Mouse (Mus musculus): ENCODE measurements at regions not wholly inside any gene's neighbourhood (a gene's known extent, or its start where the extent isn't known, plus 50 kb on each side); places are given as distances from the start of the nearest gene placed in this dataset.

- Histone ChIP-seq H3K4me3 (replicated peaks; ENCODE audit: extremely low read depth, low read depth, low read length) (no peak overlapping the region), H3K4me1 (ENCODE audit: control insufficient read depth, insufficient read depth, low read length) (no peaks in the 10 kb centered on the region)
- DNase-seq = no peak
- TF ChIP-seq POLR2A (IDR thresholded peaks at IDR 0.05; ENCODE audit: borderline replicate concordance, extremely low read depth, low read depth, low read length) (no peak), CTCF (IDR thresholded peaks at IDR 0.05; ENCODE audit: insufficient read depth, low read length) (no peak)
- 94% methylated on average over 3 of the region's 3 CpGs for WGBS
These were observed 128.6 kb upstream of the Mmadhc start for GRCm38 (mm10) chr2:50425151-50425550.

GRCm38 (mm10) chr2:50419648-50420047 lies 123.0 kb upstream of the Mmadhc start:
- no peak overlapping the region for H3K4me3 ChIP-seq (replicated peaks; ENCODE audit: extremely low read depth, low read depth, low read length)
- no peaks in the 10 kb centered on the region; the same call in 1 of the 2 replicates for H3K4me1 ChIP-seq (ENCODE audit: control insufficient read depth, insufficient read depth, low read length)
- DNase-seq = no peak
- 58% methylated on average over 3 of the region's 3 CpGs for WGBS
- TF ChIP-seq CTCF (IDR thresholded peaks at IDR 0.05; ENCODE audit: insufficient read depth, low read length) = no peak
- no peak for TF ChIP-seq POLR2A (IDR thresholded peaks at IDR 0.05; ENCODE audit: borderline replicate concordance, extremely low read depth, low read depth, low read length)

- Histone ChIP-seq H3K4me1 (ENCODE audit: control insufficient read depth, insufficient read depth, low read length) (no peaks in the 10 kb centered on the region; the same call in 1 of the 2 replicates), H3K4me3 (replicated peaks; ENCODE audit: extremely low read depth, low read depth, low read length) (no peak overlapping the region)
- no peak for DNase-seq
- TF ChIP-seq POLR2A (IDR thresholded peaks at IDR 0.05; ENCODE audit: borderline replicate concordance, extremely low read depth, low read depth, low read length) (no peak), CTCF (IDR thresholded peaks at IDR 0.05; ENCODE audit: insufficient read depth, low read length) (no peak)
- 68% methylated on average over 5 of the region's 5 CpGs for WGBS
These were observed 121.0 kb upstream of the Mmadhc start for GRCm38 (mm10) chr2:50417643-50418042.

- no peak for TF ChIP-seq CTCF (IDR thresholded peaks at IDR 0.05; ENCODE audit: insufficient read depth, low read length)
- no peak for TF ChIP-seq POLR2A (IDR thresholded peaks at IDR 0.05; ENCODE audit: borderline replicate concordance, extremely low read depth, low read depth, low read length)
- Histone ChIP-seq H3K4me3 (replicated peaks; ENCODE audit: extremely low read depth, low read depth, low read length) (no peak overlapping the region), H3K4me1 (ENCODE audit: control insufficient read depth, insufficient read depth, low read length) (no peaks in the 10 kb centered on the region; the same call in 1 of the 2 replicates)
- WGBS = 86% methylated on average over 5 of the region's 5 CpGs
- no peak for DNase-seq
These were observed 120.5 kb upstream of the Mmadhc start for GRCm38 (mm10) chr2:50417135-50417534.

DNA sequence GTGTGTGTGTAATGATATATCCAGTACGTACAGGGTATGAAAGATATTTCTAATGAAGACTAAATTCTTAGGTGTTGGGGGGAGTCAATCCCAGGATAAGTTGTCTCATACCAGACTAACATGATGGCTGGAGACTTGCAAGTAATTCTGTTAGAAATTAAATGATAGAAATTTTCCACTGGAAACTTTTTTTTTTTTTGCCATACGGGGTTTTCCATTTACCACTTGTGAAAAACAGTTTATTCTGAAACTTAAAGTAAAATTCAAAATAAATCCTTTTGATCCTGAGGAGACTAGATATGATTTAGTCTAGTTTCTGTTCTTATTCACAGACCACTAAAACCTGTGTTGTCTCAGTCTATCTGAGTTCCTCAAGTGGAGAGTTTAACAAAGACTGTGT lies 119.5 kb upstream of the Mmadhc start:
- TF ChIP-seq POLR2A (IDR thresholded peaks at IDR 0.05; ENCODE audit: borderline replicate concordance, extremely low read depth, low read depth, low read length) (no peak), CTCF (IDR thresholded peaks at IDR 0.05; ENCODE audit: insufficient read depth, low read length) (no peak)
- 78% methylated on average over 2 of the region's 2 CpGs for WGBS

GRCm38 (mm10) chr2:50405932-50406331 lies 109.3 kb upstream of the Mmadhc start:
- Histone ChIP-seq H3K4me3 (replicated peaks; ENCODE audit: extremely low read depth, low read depth, low read length) (no peak overlapping the region), H3K4me1 (ENCODE audit: control insufficient read depth, insufficient read depth, low read length) (no peaks in the 10 kb centered on the region)
- DNase-seq = no peak
- no peak for TF ChIP-seq CTCF (IDR thresholded peaks at IDR 0.05; ENCODE audit: insufficient read depth, low read length)
- TF ChIP-seq POLR2A (IDR thresholded peaks at IDR 0.05; ENCODE audit: borderline replicate concordance, extremely low read depth, low read depth, low read length) = no peak
- WGBS = 81% methylated on average over 4 of the region's 4 CpGs

More for the DNA sequence above, 119.5 kb upstream of the Mmadhc start:
- Histone ChIP-seq H3K4me3 (replicated peaks; ENCODE audit: extremely low read depth, low read depth, low read length) (no peak overlapping the region), H3K4me1 (ENCODE audit: control insufficient read depth, insufficient read depth, low read length) (no peaks in the 10 kb centered on the region; the same call in 1 of the 2 replicates)
- no peak for DNase-seq

DNA sequence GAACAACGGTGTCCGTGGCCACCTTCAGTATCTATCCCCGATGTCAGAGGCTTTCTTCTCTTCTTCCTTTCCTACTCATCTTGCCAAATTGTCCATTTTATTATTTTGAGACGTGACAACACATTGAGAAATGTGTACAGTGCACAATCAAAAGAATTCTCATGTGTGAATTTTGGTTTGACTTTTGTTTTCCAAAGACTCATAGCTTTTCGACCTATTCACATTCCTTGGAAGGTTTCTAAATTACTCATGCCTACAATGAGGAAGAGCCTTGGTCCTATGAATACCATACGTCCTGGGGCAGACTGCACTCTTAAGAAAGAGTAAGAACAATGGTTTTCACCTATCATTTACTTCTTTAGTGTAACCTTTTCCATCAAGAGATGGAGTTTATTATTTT lies 106.5 kb upstream of the Mmadhc start:
- TF ChIP-seq CTCF (IDR thresholded peaks at IDR 0.05; ENCODE audit: insufficient read depth, low read length) = no peak
- no peak for TF ChIP-seq POLR2A (IDR thresholded peaks at IDR 0.05; ENCODE audit: borderline replicate concordance, extremely low read depth, low read depth, low read length)
- DNase-seq = no peak
- Histone ChIP-seq H3K4me3 (replicated peaks; ENCODE audit: extremely low read depth, low read depth, low read length) (no peak overlapping the region), H3K4me1 (ENCODE audit: control insufficient read depth, insufficient read depth, low read length) (no peaks in the 10 kb centered on the region)
- WGBS = 74% methylated on average over 6 of the region's 6 CpGs

- WGBS = 66% methylated on average over 5 of the region's 5 CpGs
- no peak for DNase-seq
- TF ChIP-seq POLR2A (IDR thresholded peaks at IDR 0.05; ENCODE audit: borderline replicate concordance, extremely low read depth, low read depth, low read length) (no peak), CTCF (IDR thresholded peaks at IDR 0.05; ENCODE audit: insufficient read depth, low read length) (no peak)
- Histone ChIP-seq H3K4me1 (ENCODE audit: control insufficient read depth, insufficient read depth, low read length) (no peaks in the 10 kb centered on the region), H3K4me3 (replicated peaks; ENCODE audit: extremely low read depth, low read depth, low read length) (no peak overlapping the region)
These were observed 102.0 kb upstream of the Mmadhc start for GRCm38 (mm10) chr2:50398576-50398975.

DNA sequence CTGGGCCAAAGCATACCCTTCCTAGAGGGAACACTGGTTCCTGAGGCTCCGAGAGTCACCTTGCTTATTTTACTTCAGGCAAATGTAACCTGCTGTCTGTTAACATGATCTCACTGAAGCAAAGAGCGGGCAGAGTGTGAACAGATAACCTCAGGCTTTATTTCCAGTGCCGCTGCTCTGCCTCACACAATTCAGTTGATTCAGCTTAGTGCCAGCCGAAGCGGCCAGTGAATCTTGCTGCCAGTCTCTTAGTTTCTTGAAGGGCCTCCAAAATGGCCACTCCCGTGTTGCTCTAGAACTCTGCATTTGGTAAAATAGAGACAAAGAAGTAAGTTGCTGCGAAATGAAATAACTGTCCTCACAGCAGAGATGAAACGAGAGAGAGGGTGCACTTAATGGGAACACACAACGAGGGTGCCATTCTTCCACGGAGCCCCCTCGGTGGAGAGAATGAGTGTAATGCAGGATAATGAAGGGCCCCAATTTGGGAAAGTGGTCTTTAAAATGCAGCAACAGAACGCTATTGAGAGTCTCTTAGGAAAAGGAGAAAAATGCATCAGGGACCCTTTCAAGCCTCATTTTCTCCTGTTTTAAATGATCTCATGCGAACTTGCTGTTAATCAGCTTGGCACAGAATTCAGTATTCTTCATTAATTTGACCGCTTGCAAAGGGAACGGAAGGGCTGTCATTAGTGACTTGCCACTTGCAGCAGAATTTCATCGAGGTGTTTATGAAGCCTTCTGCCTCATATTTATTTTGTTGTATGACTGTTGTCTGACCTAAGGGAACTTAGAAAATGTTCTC lies 81.2 kb upstream of the Mmadhc start:
- Histone ChIP-seq H3K4me1 (ENCODE audit: control insufficient read depth, insufficient read depth, low read length) (peaks cover 2% of the 10 kb centered on the region), H3K4me3 (replicated peaks; ENCODE audit: extremely low read depth, low read depth, low read length) (no peak overlapping the region)
- WGBS = 85% methylated on average over 16 of the region's 16 CpGs
- DNase-seq = no peak
- no peak for TF ChIP-seq POLR2A (IDR thresholded peaks at IDR 0.05; ENCODE audit: borderline replicate concordance, extremely low read depth, low read depth, low read length)
- TF ChIP-seq CTCF (IDR thresholded peaks at IDR 0.05; ENCODE audit: insufficient read depth, low read length) = no peak

DNA sequence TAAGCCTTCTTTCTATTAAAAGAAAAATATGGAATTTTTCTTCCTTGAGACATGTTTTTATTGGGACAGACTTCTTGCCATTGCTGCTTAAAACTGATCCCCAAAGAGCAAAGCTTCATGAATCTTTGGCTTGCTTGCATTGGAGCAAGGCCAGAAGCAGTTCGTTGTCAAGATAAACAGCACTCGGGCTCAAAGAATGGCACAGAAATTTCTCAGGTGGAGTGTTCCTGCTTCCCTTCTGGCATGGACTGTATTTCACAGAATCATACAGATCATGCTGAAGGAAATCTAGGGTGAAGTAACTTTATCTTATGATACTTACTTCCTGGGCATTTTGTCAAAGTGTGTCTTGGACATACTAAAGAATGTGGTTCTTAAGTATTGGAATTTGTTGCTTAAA lies 77.0 kb upstream of the Mmadhc start:
- Histone ChIP-seq H3K4me3 (replicated peaks; ENCODE audit: extremely low read depth, low read depth, low read length) (no peak overlapping the region), H3K4me1 (ENCODE audit: control insufficient read depth, insufficient read depth, low read length) (peaks cover 2% of the 10 kb centered on the region)
- WGBS = 11% methylated on average over 2 of the region's 2 CpGs
- TF ChIP-seq CTCF (IDR thresholded peaks at IDR 0.05; ENCODE audit: insufficient read depth, low read length) (no peak), POLR2A (IDR thresholded peaks at IDR 0.05; ENCODE audit: borderline replicate concordance, extremely low read depth, low read depth, low read length) (no peak)
- no peak for DNase-seq

Data from lung, adult 2 months (tissue).